Mouse (Mus musculus) testis, adult 10 weeks (tissue): ENCODE measurements around the gene Olfr1098. TPM values are rescaled to one million over a fixed set of nuclear protein-coding genes. Genes with fewer than 3 reads are reported as not detected.

ENCODE experiments used
- polyA plus RNA-seq: library from polyadenylated mRNA; stranded (reverse); fragments of 350-450 nt; fragmentation: Illumina TruSeq; extraction: RNeasy Lipid Tissue Mini Kit (QIAGEN cat#74804); gene quantifications from one replicate; pipeline ENCODE4 v1.2.3, GENCODE M21; 2014; ENCODE audit warnings: low read depth, low replicate concordance

The Olfr1098 gene
- polyA plus RNA-seq: not detected

DNA sequence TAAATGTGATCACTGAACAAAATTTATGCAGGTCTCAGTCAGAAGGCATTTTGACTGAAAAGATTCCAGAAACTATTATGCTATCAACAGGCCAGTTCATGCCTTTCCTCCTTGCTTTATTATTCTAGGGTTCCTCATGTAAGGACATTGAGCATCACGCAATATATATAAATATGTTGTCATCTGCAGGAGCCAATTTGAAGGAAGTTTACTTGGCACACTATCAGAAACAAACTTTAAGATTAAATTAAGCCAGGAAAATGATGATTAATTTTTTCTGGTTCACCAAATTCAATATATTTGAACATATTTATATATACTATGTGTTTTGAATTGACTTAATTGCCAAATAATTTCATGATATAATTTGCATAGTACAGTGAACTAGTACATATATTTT, at the start of gene Olfr1098:
Gene Olfr1098, minus strand, starts transcription at position 101 of the 400 bp plus-strand sequence.

GRCm38 (mm10) chr2:86960593-86960992, 36.2 kb upstream of the Olfr1098 start, which contains the start of gene Olfr1099:
Olfr1099 (minus strand) TSS chr2:86960693.

GRCm38 (mm10) chr2:86892116-86892515, 32.2 kb downstream of the Olfr1098 start, which contains the start of gene Olfr1097:
Olfr1097 (minus strand) TSS chr2:86892216.

DNA sequence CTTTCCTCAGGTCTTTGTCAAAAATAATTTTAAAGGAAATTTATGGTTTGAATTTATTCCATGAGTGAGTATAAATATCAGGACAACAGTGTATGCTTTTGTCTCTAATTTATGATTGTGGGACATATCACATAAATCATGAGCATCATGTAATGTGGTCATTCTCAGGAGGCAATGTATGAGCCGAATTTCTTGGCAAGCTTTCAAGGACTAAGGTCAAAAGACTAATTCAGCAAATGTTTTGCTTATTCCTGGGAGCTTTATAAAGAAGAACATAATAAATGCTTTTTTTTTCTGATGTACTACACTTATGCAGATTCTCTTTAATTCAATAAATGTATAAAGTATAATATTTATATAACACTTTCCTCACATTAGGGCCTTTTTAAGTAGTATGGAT, 49.6 kb downstream of the Olfr1098 start, which contains the start of gene Gm13723:
Gene Gm13723, minus strand, starts transcription at position 101 of the 400 bp plus-strand sequence.

Other genes with a start within 250 kb of the Olfr1098 start
- gene Olfr1086, start 244.5 kb downstream of the Olfr1098 start, polyA plus RNA-seq: not detected
- gene Olfr1087, start 226.2 kb downstream of the Olfr1098 start, polyA plus RNA-seq: not detected
- not detected for gene Olfr1089, start 190.8 kb downstream of the Olfr1098 start, polyA plus RNA-seq
- not detected for gene Olfr1090, start 165.6 kb downstream of the Olfr1098 start, polyA plus RNA-seq
- gene Olfr1093, start 142.1 kb downstream of the Olfr1098 start, polyA plus RNA-seq: not detected
- not detected for gene Olfr141, start 114.5 kb downstream of the Olfr1098 start, polyA plus RNA-seq
- gene Olfr1094, start 99.9 kb downstream of the Olfr1098 start, polyA plus RNA-seq: not detected
- gene Olfr1095, start 72.8 kb downstream of the Olfr1098 start, polyA plus RNA-seq: not detected
- gene Gm13723, start 49.7 kb downstream of the Olfr1098 start, polyA plus RNA-seq: not detected
- not detected for gene Olfr1097, start 32.3 kb downstream of the Olfr1098 start, polyA plus RNA-seq
- not detected for gene Olfr1099, start 36.1 kb upstream of the Olfr1098 start, polyA plus RNA-seq
- gene Olfr1100, start 55.4 kb upstream of the Olfr1098 start, polyA plus RNA-seq: not detected
- not detected for gene Olfr1101, start 66.7 kb upstream of the Olfr1098 start, polyA plus RNA-seq
- gene Olfr1102, start 73.9 kb upstream of the Olfr1098 start, polyA plus RNA-seq: not detected
- not detected for gene Olfr1104, start 102.5 kb upstream of the Olfr1098 start, polyA plus RNA-seq
- gene Olfr1105, start 112.0 kb upstream of the Olfr1098 start, polyA plus RNA-seq: not detected
- not detected for gene Olfr1106, start 127.7 kb upstream of the Olfr1098 start, polyA plus RNA-seq
- gene Olfr1107, start 151.3 kb upstream of the Olfr1098 start, polyA plus RNA-seq: not detected
- not detected for gene Olfr1109, start 171.5 kb upstream of the Olfr1098 start, polyA plus RNA-seq
- gene Olfr259, start 190.0 kb upstream of the Olfr1098 start, polyA plus RNA-seq: not detected
- not detected for gene Olfr1110, start 215.8 kb upstream of the Olfr1098 start, polyA plus RNA-seq
- not detected for gene Olfr1111, start 228.1 kb upstream of the Olfr1098 start, polyA plus RNA-seq